Mouse (Mus musculus) stomach, embryonic 14.5 days (tissue): ENCODE results near the gene Erich6. TPM values are rescaled to one million over a fixed set of nuclear protein-coding genes. Genes with fewer than 3 reads are reported as not detected.

Experiments
- ATAC-seq: fragments of 200-750 bp; cut with Nextera tagmentation; 2 replicates; pipeline ENCODE4 v1.8.0; 2017; ENCODE audit warnings: low read depth, moderate TSS enrichment; ENCODE audit not compliant: insufficient number of reproducible peaks, insufficient read depth, low FRiP score
- H3K27ac ChIP-seq: fragments of 300-500 bp; sonication (generic); 2 replicates; pipeline ENCODE4 v1.5.1; 2014; ENCODE audit warnings: mild to moderate bottlenecking, low read length, moderate library complexity, mixed read lengths
- H3K27me3 ChIP-seq: fragments of 300-500 bp; sonication (generic); 2 replicates; pipeline ENCODE4 v1.6.1; 2014; ENCODE audit warnings: low read length, control low read depth, mixed read lengths; ENCODE audit not compliant: control insufficient read depth, insufficient read depth
- H3K36me3 ChIP-seq: fragments of 300-500 bp; sonication (generic); 2 replicates; pipeline ENCODE4 v1.6.1; 2014; ENCODE audit warnings: mild to moderate bottlenecking, control low read depth, low read length, moderate library complexity, mixed read lengths; ENCODE audit not compliant: control insufficient read depth, insufficient read depth
- H3K4me1 ChIP-seq: fragments of 300-500 bp; sonication (generic); 2 replicates; pipeline ENCODE4 v1.6.1; 2014; ENCODE audit warnings: low read length, control low read depth, mixed read lengths; ENCODE audit not compliant: control insufficient read depth, insufficient read depth
- H3K4me2 ChIP-seq: fragments of 300-500 bp; sonication (generic); replicated peaks from 2 replicates; pipeline ENCODE4 v1.6.1; 2014; ENCODE audit warnings: low read depth, low read length, control low read depth
- H3K4me3 ChIP-seq: fragments of 300-500 bp; sonication (generic); 2 replicates; pipeline ENCODE4 v1.5.1; 2014; ENCODE audit warnings: low read depth, low read length, control low read depth
- H3K9ac ChIP-seq: fragments of 300-500 bp; sonication (generic); replicated peaks from 2 replicates; pipeline ENCODE4 v1.6.1; 2014; ENCODE audit warnings: low read depth, mild to moderate bottlenecking, control low read depth, low read length, moderate library complexity, mixed read lengths
- H3K9me3 ChIP-seq: fragments of 300-500 bp; sonication (generic); 2 replicates; pipeline ENCODE4 v1.6.1; 2016; ENCODE audit warnings: low read depth, low read length, control low read depth; ENCODE audit not compliant: control insufficient read depth
- WGBS: fragments of 180-500 bp; shearing (Covaris S2); extraction: QIAGEN DNeasy Blood & Tissue Kit; methylation state at CpG from one replicate; pipeline ENCODE4 v1.1.7; 2014; 5-methylcytosine and 5-hydroxymethylcytosine counted together
- polyA plus RNA-seq: library from polyadenylated mRNA; unstranded; fragments of >200 nt; fragmentation: Nextera tagmentation; extraction: Ambion mirVana; gene quantifications from 2 replicates; pipeline ENCODE4 v1.2.1, GENCODE M21; 2014

The Erich6 gene
- polyA plus RNA-seq, 1 experiment from 2014 or later, result not detected

- 11% methylated on average over 8 of the region's 8 CpGs for WGBS
- H3K9ac ChIP-seq, result peak overlapping the region; percentile 98
- peak overlapping the region; percentile 100 for H3K27ac ChIP-seq
- H3K36me3 ChIP-seq, result no peaks in the 10 kb centered on the region
- H3K9me3 ChIP-seq, result no peaks in the 10 kb centered on the region
- no peaks in the 10 kb centered on the region for H3K4me1 ChIP-seq
- H3K4me2 ChIP-seq, result peak overlapping the region; percentile 54
- H3K4me3 ChIP-seq, result peak overlapping the region; percentile 95
- ATAC-seq, result no peak
- H3K27me3 ChIP-seq, result no peaks in the 10 kb centered on the region
Observed at GRCm38 (mm10) chr3:58577506-58578050, 59.4 kb downstream of the Erich6 start.

GRCm38 (mm10) chr3:58577067-58577503, 59.9 kb downstream of the Erich6 start:
- no peaks in the 10 kb centered on the region for H3K4me1 ChIP-seq
- H3K27ac ChIP-seq, result peak overlapping the region; percentile 100
- H3K4me2 ChIP-seq, result peak overlapping the region; percentile 54
- WGBS, result under 1% methylated on average over 36 of the region's 36 CpGs
- H3K36me3 ChIP-seq, result no peaks in the 10 kb centered on the region
- no peaks in the 10 kb centered on the region for H3K9me3 ChIP-seq
- H3K27me3 ChIP-seq, result no peaks in the 10 kb centered on the region
- peak overlapping the region; percentile 98 for H3K9ac ChIP-seq
- peak; percentile 71 for ATAC-seq
- H3K4me3 ChIP-seq, result peak overlapping the region; percentile 95

- H3K36me3 ChIP-seq, result no peaks in the 10 kb centered on the region
- 2% methylated on average over 58 of the region's 59 CpGs for WGBS
- peak; percentile 93 for ATAC-seq
Observed at GRCm38 (mm10) chr3:58576137-58577066, 60.6 kb downstream of the Erich6 start, which contains the start of gene Selenot. Selenot (plus strand) TSS chr3:58576636.

GRCm38 (mm10) chr3:58570821-58571220, 66.2 kb downstream of the Erich6 start:
- Histone ChIP-seq H3K4me2 (no peak overlapping the region), H3K27me3 (no peaks in the 10 kb centered on the region), H3K9ac (no peak overlapping the region), H3K27ac (no peak overlapping the region), H3K9me3 (no peaks in the 10 kb centered on the region), H3K4me1 (no peaks in the 10 kb centered on the region), H3K4me3 (no peak overlapping the region), H3K36me3 (no peaks in the 10 kb centered on the region)
- WGBS, result 73% methylated on average over 3 of the region's 3 CpGs
- ATAC-seq, result no peak

More at GRCm38 (mm10) chr3:58576137-58577066, 60.6 kb downstream of the Erich6 start, which contains the start of gene Selenot:
- Histone ChIP-seq H3K27ac (peak within 1 kb of the TSS; percentile 100), H3K9me3 (no peaks in the 10 kb centered on the region), H3K4me3 (peak within 1 kb of the TSS; percentile 95), H3K27me3 (no peaks in the 10 kb centered on the region), H3K9ac (peak within 1 kb of the TSS; percentile 98), H3K4me2 (peak within 1 kb of the TSS; percentile 54), H3K4me1 (no peaks in the 10 kb centered on the region)

Other genes starting within 250 kb of the Erich6 start
- 15.0 and 16.5 TPM in 2 replicates for gene Tsc22d2, start 222.5 kb downstream of the Erich6 start, polyA plus RNA-seq
- gene Eif2a, start 111.4 kb downstream of the Erich6 start, polyA plus RNA-seq, result 56.1 and 59.5 TPM in 2 replicates
- gene Serp1, start 111.3 kb downstream of the Erich6 start, polyA plus RNA-seq, result 119 and 143 TPM in 2 replicates
- 20.1 and 23.0 TPM in 2 replicates for gene Selenot, start 60.6 kb downstream of the Erich6 start, polyA plus RNA-seq
- 5.5 and 5.9 TPM in 2 replicates for gene Siah2, start 55.2 kb upstream of the Erich6 start, polyA plus RNA-seq
- gene Mindy4b-ps, start 185.1 kb upstream of the Erich6 start, polyA plus RNA-seq, result not detected in 2 replicates
- not detected in 2 replicates for gene Clrn1, start 248.1 kb upstream of the Erich6 start, polyA plus RNA-seq